Mouse (Mus musculus): ENCODE measurements around the gene Szt2. TPM values are rescaled to one million over a fixed set of nuclear protein-coding genes. Genes with fewer than 3 reads are reported as not detected.

Gene Szt2
- total RNA-seq, 2 experiments from 2014 or later, result 40.3 to 43.4 TPM

GRCm38 (mm10) chr4:118364641-118365040, 44.4 kb downstream of the Szt2 start:
- Histone ChIP-seq H3K4me3 (no peak overlapping the region), H3K27ac (no peak overlapping the region)
- DNase-seq (ENCODE audit: extremely low spot score in 1 of 2, low spot score in 2 of 2), result no peak
- intact Hi-C loops (cut with DNase I), result no loop called here
- TF ChIP-seq CTCF (IDR thresholded peaks at IDR 0.05), result no peak

GRCm38 (mm10) chr4:118363985-118364384, 45.1 kb downstream of the Szt2 start:
- no peak for DNase-seq (ENCODE audit: extremely low spot score in 1 of 2, low spot score in 2 of 2)
- Histone ChIP-seq H3K4me3 (no peak overlapping the region), H3K27ac (no peak overlapping the region)
- no peak for TF ChIP-seq CTCF (IDR thresholded peaks at IDR 0.05)
- intact Hi-C loops (cut with DNase I), result no loop called here

DNA sequence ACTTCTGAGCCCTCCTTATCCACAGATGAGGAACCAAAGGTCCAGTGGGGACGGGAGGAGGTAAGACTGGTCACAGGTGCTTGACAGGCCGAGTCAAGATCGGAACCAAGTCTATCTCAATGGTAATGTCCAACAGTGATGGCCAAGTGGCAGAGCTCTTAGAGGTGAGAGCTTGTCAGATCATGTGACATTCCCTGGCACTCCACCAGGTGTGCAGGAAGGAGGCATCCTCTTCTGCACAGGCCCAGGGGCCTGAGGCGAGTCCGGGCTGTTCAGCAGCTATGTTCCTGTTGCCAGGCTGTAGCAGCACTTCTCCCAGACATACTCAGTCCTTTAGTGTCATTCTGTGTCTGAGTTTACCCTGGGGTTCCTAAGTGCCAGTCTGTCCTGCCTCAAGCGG, 46.2 kb downstream of the Szt2 start:
- DNase-seq (ENCODE audit: extremely low spot score in 1 of 2, low spot score in 2 of 2), result no peak
- H3K4me3 ChIP-seq, result no peak overlapping the region
- intact Hi-C loops (cut with DNase I), result no loop called here
- no peak overlapping the region for H3K27ac ChIP-seq
- TF ChIP-seq CTCF (IDR thresholded peaks at IDR 0.05), result no peak

DNA sequence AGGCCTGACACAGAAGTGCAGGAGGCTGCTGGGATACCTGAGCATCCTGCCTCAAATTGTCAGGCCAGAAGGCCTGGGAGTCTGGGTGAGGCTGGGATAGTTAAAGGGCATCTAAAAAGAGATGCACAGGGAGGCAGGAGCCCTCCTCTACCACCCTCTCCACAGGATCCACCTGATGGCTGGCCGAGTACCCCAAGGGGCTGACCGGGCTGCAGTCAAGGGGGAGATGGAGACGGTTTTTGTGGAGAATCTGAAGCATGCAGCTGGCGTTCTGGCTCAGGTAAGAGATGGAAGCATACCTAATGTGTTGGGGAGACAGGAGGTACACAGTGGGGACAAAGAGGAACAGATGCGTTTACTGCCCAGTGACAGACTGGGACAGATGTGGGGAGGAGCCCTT, 47.6 kb downstream of the Szt2 start:
- no peak overlapping the region for H3K27ac ChIP-seq
- H3K4me3 ChIP-seq, result no peak overlapping the region
- intact Hi-C loops (cut with DNase I), result no loop called here
- DNase-seq (ENCODE audit: extremely low spot score in 1 of 2, low spot score in 2 of 2), result no peak
- TF ChIP-seq CTCF (IDR thresholded peaks at IDR 0.05), result no peak

- Histone ChIP-seq H3K27ac (peak overlapping the region; percentile 93), H3K4me3 (peak overlapping the region; percentile 74)
- TF ChIP-seq CTCF (IDR thresholded peaks at IDR 0.05), result no peak
- peak; percentile 55 for DNase-seq (ENCODE audit: extremely low spot score in 1 of 2, low spot score in 2 of 2)
- intact Hi-C loops (cut with DNase I), result no loop called here
These were observed 49.0 kb downstream of the Szt2 start for GRCm38 (mm10) chr4:118359896-118360720.

DNA sequence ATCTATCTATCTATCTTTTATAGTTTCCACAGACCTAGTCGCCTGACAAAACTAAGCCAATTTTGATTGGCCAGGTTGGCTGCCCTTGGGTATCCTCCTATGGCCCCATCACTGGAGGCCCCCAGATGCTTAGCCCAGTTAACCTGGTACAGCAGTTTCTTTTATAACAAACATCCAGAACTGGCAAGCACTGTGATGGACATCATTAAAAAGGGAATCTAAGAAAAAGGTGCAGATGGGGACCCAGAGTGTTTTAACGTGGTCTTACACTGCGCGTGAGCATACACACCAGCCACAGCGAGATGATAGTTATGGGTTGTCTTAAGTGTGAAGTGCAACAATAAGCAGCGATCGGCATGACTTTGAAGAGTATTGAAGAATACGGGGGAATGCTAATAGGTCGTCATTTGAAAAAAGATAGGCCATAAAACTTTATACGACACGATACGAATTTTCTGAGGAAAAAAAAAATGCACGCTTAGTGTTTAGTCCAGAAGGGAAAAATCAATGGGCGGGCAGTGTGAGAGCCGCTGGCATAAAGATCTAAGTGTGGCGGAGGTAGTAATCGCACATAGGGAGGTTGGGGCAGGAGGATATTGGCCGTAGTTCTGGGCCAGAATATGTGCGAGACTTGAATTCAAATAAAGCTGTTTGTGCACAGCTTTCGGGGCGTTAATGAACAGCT, 49.7 kb downstream of the Szt2 start:
- TF ChIP-seq CTCF (IDR thresholded peaks at IDR 0.05), result no peak
- intact Hi-C loops (cut with DNase I), result no loop called here
- H3K27ac ChIP-seq, result peak overlapping the region; percentile 93
- H3K4me3 ChIP-seq, result peak overlapping the region; percentile 74
- no peak for DNase-seq (ENCODE audit: extremely low spot score in 1 of 2, low spot score in 2 of 2)

DNA sequence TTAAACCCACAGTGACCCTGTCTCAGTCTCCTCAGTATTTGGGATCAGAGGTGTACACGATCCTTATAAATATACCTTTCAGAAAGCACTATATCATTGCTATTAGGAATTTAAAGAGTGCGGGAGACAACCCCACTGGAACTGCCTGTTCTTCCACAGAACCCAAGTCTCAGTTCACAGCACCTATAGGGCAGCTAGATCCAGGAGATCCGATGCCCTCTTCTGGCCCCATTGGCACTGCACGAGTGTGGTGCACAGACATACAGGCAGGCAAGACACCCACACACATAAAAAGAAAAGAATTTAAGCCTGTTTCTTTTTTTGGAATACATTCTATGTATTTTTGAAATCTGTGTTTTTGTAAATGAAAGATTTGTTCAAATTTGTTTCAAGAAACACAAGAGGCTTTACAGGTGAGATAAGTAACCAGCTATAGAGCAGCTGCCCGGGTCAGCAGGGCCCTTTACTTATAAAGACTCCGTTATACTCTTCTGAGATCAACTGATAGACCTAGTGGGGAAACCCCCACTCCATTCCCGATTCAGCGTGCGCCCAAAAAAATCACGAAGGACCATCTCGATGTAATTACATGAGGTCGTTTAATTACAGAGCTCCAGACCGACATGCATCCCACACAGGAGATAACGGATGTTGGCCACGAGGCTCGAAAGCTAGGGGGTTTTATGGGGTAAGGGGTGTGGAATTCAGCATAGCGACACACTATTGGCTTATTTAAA, 50.7 kb downstream of the Szt2 start:
- no peak overlapping the region for H3K27ac ChIP-seq
- intact Hi-C loops (cut with DNase I), result no loop called here
- H3K4me3 ChIP-seq, result no peak overlapping the region
- no peak for DNase-seq (ENCODE audit: extremely low spot score in 1 of 2, low spot score in 2 of 2)
- TF ChIP-seq CTCF (IDR thresholded peaks at IDR 0.05), result no peak

GRCm38 (mm10) chr4:118357504-118357903, 51.6 kb downstream of the Szt2 start:
- no peak for TF ChIP-seq CTCF (IDR thresholded peaks at IDR 0.05)
- intact Hi-C loops (cut with DNase I), result no loop called here
- no peak for DNase-seq (ENCODE audit: extremely low spot score in 1 of 2, low spot score in 2 of 2)
- Histone ChIP-seq H3K4me3 (no peak overlapping the region), H3K27ac (no peak overlapping the region)

DNA sequence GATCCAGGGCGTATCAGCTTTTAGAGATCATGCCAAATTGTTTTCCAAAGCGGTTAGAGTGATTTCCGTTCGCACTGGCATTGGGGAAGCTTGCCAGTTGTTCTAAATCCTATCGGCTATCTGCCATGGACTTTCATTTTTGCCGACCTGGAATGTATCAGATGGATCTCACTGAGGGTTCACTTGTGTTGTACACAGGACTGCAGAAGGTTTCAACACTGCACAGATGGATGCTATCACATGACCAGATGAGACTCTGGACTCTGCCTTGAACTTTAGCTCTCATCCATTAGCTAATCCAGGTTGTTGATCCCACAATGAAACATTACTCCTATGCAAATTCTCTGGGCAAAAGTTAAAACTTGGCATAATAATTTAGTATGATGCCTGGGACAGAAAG, 52.3 kb downstream of the Szt2 start:
- Histone ChIP-seq H3K27ac (no peak overlapping the region), H3K4me3 (no peak overlapping the region)
- no peak for TF ChIP-seq CTCF (IDR thresholded peaks at IDR 0.05)
- no peak for DNase-seq (ENCODE audit: extremely low spot score in 1 of 2, low spot score in 2 of 2)
- intact Hi-C loops (cut with DNase I), result no loop called here

DNA sequence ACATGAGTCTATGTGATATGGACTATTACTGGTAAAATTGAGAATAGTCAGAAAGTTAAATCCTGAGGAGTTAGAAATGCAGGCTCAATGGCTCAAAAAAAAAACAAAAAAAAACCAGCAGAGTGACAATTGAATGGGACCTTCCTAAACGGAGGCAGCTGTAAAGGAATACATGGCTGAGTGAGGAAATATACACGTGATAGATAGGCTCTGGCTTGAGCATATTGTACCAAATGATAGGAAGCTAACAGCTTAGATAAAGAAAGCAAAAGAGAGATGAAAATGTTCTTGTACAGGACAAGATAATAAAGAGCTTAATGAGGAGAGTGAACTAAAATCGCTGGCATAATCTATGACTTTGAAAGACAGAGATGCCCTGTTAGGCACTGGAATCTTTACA, 54.8 kb downstream of the Szt2 start:
- Histone ChIP-seq H3K27ac (no peak overlapping the region), H3K4me3 (no peak overlapping the region)
- no peak for DNase-seq (ENCODE audit: extremely low spot score in 1 of 2, low spot score in 2 of 2)
- intact Hi-C loops (cut with DNase I), result no loop called here
- TF ChIP-seq CTCF (IDR thresholded peaks at IDR 0.05), result no peak

- TF ChIP-seq CTCF (IDR thresholded peaks at IDR 0.05), result no peak
- Histone ChIP-seq H3K27ac (no peak overlapping the region), H3K4me3 (no peak overlapping the region)
- no peak for DNase-seq (ENCODE audit: extremely low spot score in 1 of 2, low spot score in 2 of 2)
- intact Hi-C loops (cut with DNase I), result no loop called here
These were observed 55.4 kb downstream of the Szt2 start for GRCm38 (mm10) chr4:118353689-118354088.

GRCm38 (mm10) chr4:118351828-118352227, 57.2 kb downstream of the Szt2 start:
- intact Hi-C loops (cut with DNase I), result no loop called here
- no peak for DNase-seq (ENCODE audit: extremely low spot score in 1 of 2, low spot score in 2 of 2)
- TF ChIP-seq CTCF (IDR thresholded peaks at IDR 0.05), result no peak
- Histone ChIP-seq H3K4me3 (no peak overlapping the region), H3K27ac (no peak overlapping the region)

All from left cerebral cortex, adult 2 months (tissue).